Mouse (Mus musculus) hindbrain, embryonic 16.5 days (tissue): Measurements from ENCODE around the gene Nop9. TPM values are rescaled to one million over a fixed set of nuclear protein-coding genes. Genes with fewer than 3 reads are reported as not detected.

ENCODE experiments used
- ATAC-seq: fragments of 200-750 bp; cut with Nextera tagmentation; 2 replicates; pipeline ENCODE4 v1.8.0; 2017; ENCODE audit warnings: moderate TSS enrichment, moderate library complexity
- H3K27ac ChIP-seq: fragments of 300-500 bp; sonication (generic); 2 replicates; pipeline ENCODE4 v1.5.1; 2014; ENCODE audit warnings: low read depth, mild to moderate bottlenecking, control low read depth, low read length, moderate library complexity
- H3K27me3 ChIP-seq: fragments of 300-500 bp; sonication (generic); replicated peaks from 2 replicates; pipeline ENCODE4 v1.6.1; 2014; ENCODE audit warnings: low read length; ENCODE audit not compliant: control insufficient read depth, insufficient read depth
- H3K36me3 ChIP-seq: fragments of 300-500 bp; sonication (generic); 2 replicates; pipeline ENCODE4 v1.6.1; 2014; ENCODE audit warnings: mild to moderate bottlenecking, low read length, moderate library complexity, mixed read lengths; ENCODE audit not compliant: control insufficient read depth, insufficient read depth
- H3K4me1 ChIP-seq: fragments of 300-500 bp; sonication (generic); 2 replicates; pipeline ENCODE4 v1.6.1; 2014; ENCODE audit warnings: low read depth, low read length; ENCODE audit not compliant: control insufficient read depth, insufficient read depth
- H3K4me2 ChIP-seq: fragments of 300-500 bp; sonication (generic); 2 replicates; pipeline ENCODE4 v1.6.1; 2014; ENCODE audit warnings: mild to moderate bottlenecking, low read length, control low read depth, moderate library complexity
- H3K4me3 ChIP-seq: fragments of 300-500 bp; sonication (generic); 2 replicates; pipeline ENCODE4 v1.5.1; 2014; ENCODE audit warnings: mild to moderate bottlenecking, low read length, control low read depth, moderate library complexity
- H3K9ac ChIP-seq: fragments of 300-500 bp; sonication (generic); 2 replicates; pipeline ENCODE4 v1.6.1; 2014; ENCODE audit warnings: low read depth, mild to moderate bottlenecking, control low read depth, low read length, moderate library complexity
- H3K9me3 ChIP-seq: fragments of 300-500 bp; sonication (generic); 2 replicates; pipeline ENCODE4 v1.6.1; 2014; ENCODE audit warnings: mild to moderate bottlenecking, low read length, moderate library complexity; ENCODE audit not compliant: control insufficient read depth
- WGBS: fragments of 180-500 bp; shearing (Covaris S2); extraction: QIAGEN DNeasy Blood & Tissue Kit; methylation state at CpG from one replicate; pipeline ENCODE4 v1.1.7; 2014; 5-methylcytosine and 5-hydroxymethylcytosine counted together
- polyA plus RNA-seq: library from polyadenylated mRNA; unstranded; fragments of >200 nt; fragmentation: Nextera tagmentation; extraction: Ambion mirVana; gene quantifications from 2 replicates; pipeline ENCODE4 v1.2.1, GENCODE M21; 2015

Gene Nop9
- polyA plus RNA-seq, 1 experiment from 2014 or later = 27.1 TPM

- H3K4me2 ChIP-seq = no peak overlapping the region
Observed at GRCm38 (mm10) chr14:55787731-55788130, 42.2 kb downstream of the Nop9 start.

GRCm38 (mm10) chr14:55788256-55789050 lies 43.0 kb downstream of the Nop9 start, which contains the start of gene Ripk3:
Ripk3 (minus strand) TSS chr14:55788865.
- Histone ChIP-seq H3K27me3 (peaks cover 55% of the 10 kb centered on the region), H3K27ac (no peak within 1 kb of the TSS), H3K9ac (no peak within 1 kb of the TSS; the same call in 1 of the 2 replicates), H3K36me3 (no peaks in the 10 kb centered on the region), H3K4me1 (peaks cover 8% of the 10 kb centered on the region), H3K4me3 (peak within 1 kb of the TSS; percentile 10), H3K4me2 (peak within 1 kb of the TSS; percentile 52), H3K9me3 (no peaks in the 10 kb centered on the region)
- WGBS = 5% methylated on average over 40 of the region's 40 CpGs
- ATAC-seq = no peak

More at GRCm38 (mm10) chr14:55787731-55788130, 42.2 kb downstream of the Nop9 start:
- H3K27ac ChIP-seq = no peak overlapping the region
- peaks cover 10% of the 10 kb centered on the region for H3K4me1 ChIP-seq
- H3K9me3 ChIP-seq = no peaks in the 10 kb centered on the region
- 35% methylated on average over 11 of the region's 11 CpGs for WGBS
- H3K27me3 ChIP-seq = peaks cover 59% of the 10 kb centered on the region
- no peak for ATAC-seq
- H3K9ac ChIP-seq = no peak overlapping the region
- H3K36me3 ChIP-seq = no peaks in the 10 kb centered on the region
- H3K4me3 ChIP-seq = no peak overlapping the region

- no peak overlapping the region for H3K4me2 ChIP-seq
- H3K9ac ChIP-seq = no peak overlapping the region
- H3K27me3 ChIP-seq = peaks cover 15% of the 10 kb centered on the region
- ATAC-seq = no peak
- 81% methylated on average over 2 of the region's 2 CpGs for WGBS
- H3K4me3 ChIP-seq = no peak overlapping the region
- H3K36me3 ChIP-seq = no peaks in the 10 kb centered on the region
- H3K9me3 ChIP-seq = no peaks in the 10 kb centered on the region
- H3K27ac ChIP-seq = no peak overlapping the region
- no peaks in the 10 kb centered on the region for H3K4me1 ChIP-seq
Observed at GRCm38 (mm10) chr14:55793461-55793860, 48.0 kb downstream of the Nop9 start.

- H3K36me3 ChIP-seq = no peaks in the 10 kb centered on the region
- H3K4me2 ChIP-seq = no peak overlapping the region
- no peak overlapping the region for H3K9ac ChIP-seq
- whole genome bisulfite sequencing = 70% methylated on average over 2 of the region's 2 CpGs
- no peak for ATAC-seq
- no peaks in the 10 kb centered on the region for H3K9me3 ChIP-seq
- no peak overlapping the region for H3K27ac ChIP-seq
- H3K4me3 ChIP-seq = no peak overlapping the region
- H3K27me3 ChIP-seq = peaks cover 10% of the 10 kb centered on the region
- no peaks in the 10 kb centered on the region for H3K4me1 ChIP-seq
Observed at GRCm38 (mm10) chr14:55793946-55794345, 48.5 kb downstream of the Nop9 start.

GRCm38 (mm10) chr14:55795380-55796163 lies 50.1 kb downstream of the Nop9 start:
- Histone ChIP-seq H3K4me3 (no peak overlapping the region), H3K9ac (no peak overlapping the region), H3K4me1 (no peaks in the 10 kb centered on the region), H3K27ac (no peak overlapping the region), H3K27me3 (0 out of 2 replicates have a peak, but pooled peaks cover 3% of the 10 kb centered on the region), H3K9me3 (no peaks in the 10 kb centered on the region), H3K4me2 (no peak overlapping the region), H3K36me3 (no peaks in the 10 kb centered on the region)
- ATAC-seq = no peak
- 84% methylated on average over 14 of the region's 15 CpGs for WGBS

Other genes starting within 250 kb of the Nop9 start
- 10.2 and 11.7 TPM in 2 replicates for gene Cpne6, start 235.2 kb upstream of the Nop9 start, polyA plus RNA-seq
- 0.15 and 0.23 TPM in 2 replicates for gene Nrl, start 220.7 kb upstream of the Nop9 start, polyA plus RNA-seq
- gene Pck2, start 205.4 kb upstream of the Nop9 start, polyA plus RNA-seq = 29.3 and 32.4 TPM in 2 replicates
- gene Dcaf11, start 185.7 kb upstream of the Nop9 start, polyA plus RNA-seq = 110 and 127 TPM in 2 replicates
- gene A730061H03Rik, start 185.3 kb upstream of the Nop9 start, polyA plus RNA-seq = 0.89 and 1.4 TPM in 2 replicates
- 0.26 and 1.4 TPM in 2 replicates for gene Fitm1, start 170.1 kb upstream of the Nop9 start, polyA plus RNA-seq
- 223 and 230 TPM in 2 replicates for gene Psme1, start 167.6 kb upstream of the Nop9 start, polyA plus RNA-seq
- 49.4 and 64.2 TPM in 2 replicates for gene Emc9, start 160.4 kb upstream of the Nop9 start, polyA plus RNA-seq
- 170 and 173 TPM in 2 replicates for gene Psme2, start 154.6 kb upstream of the Nop9 start, polyA plus RNA-seq
- gene Rnf31, start 154.0 kb upstream of the Nop9 start, polyA plus RNA-seq = 18.2 and 20.3 TPM in 2 replicates
- 9.7 and 10.6 TPM in 2 replicates for gene Irf9, start 142.1 kb upstream of the Nop9 start, polyA plus RNA-seq
- gene Rec8, start 127.7 kb upstream of the Nop9 start, polyA plus RNA-seq = 16.8 and 20.2 TPM in 2 replicates
- 116 and 131 TPM in 2 replicates for gene Ipo4, start 109.7 kb upstream of the Nop9 start, polyA plus RNA-seq
- 1.5 and 1.6 TPM in 2 replicates for gene Gm49378, start 107.8 kb upstream of the Nop9 start, polyA plus RNA-seq
- gene Tm9sf1, start 101.9 kb upstream of the Nop9 start, polyA plus RNA-seq = 68.7 and 72.1 TPM in 2 replicates
- 0.32 and 0.53 TPM in 2 replicates for gene Tssk4, start 95.5 kb upstream of the Nop9 start, polyA plus RNA-seq
- 77.2 and 82.8 TPM in 2 replicates for gene Mdp1, start 85.2 kb upstream of the Nop9 start, polyA plus RNA-seq
- gene Gmpr2, start 73.8 kb upstream of the Nop9 start, polyA plus RNA-seq = 48.6 and 50.4 TPM in 2 replicates
- 567 and 599 TPM in 2 replicates for gene Nedd8, start 73.6 kb upstream of the Nop9 start, polyA plus RNA-seq
- gene Tinf2, start 63.9 kb upstream of the Nop9 start, polyA plus RNA-seq = 25.3 and 25.7 TPM in 2 replicates
- 0.20 and 0.41 TPM in 2 replicates for gene Tgm1, start 31.8 kb upstream of the Nop9 start, polyA plus RNA-seq
- 60.3 and 65.8 TPM in 2 replicates for gene Rabggta, start 23.4 kb upstream of the Nop9 start, polyA plus RNA-seq
- gene Dhrs1, start within 50 bp of the Nop9 start, polyA plus RNA-seq = 85.9 and 90.3 TPM in 2 replicates
- 0.17 and 0.63 TPM in 2 replicates for gene Cideb, start 12.8 kb downstream of the Nop9 start, polyA plus RNA-seq
- gene Ltb4r2, start 15.7 kb downstream of the Nop9 start, polyA plus RNA-seq = 0.47 and 0.66 TPM in 2 replicates
- 0.22 and 0.79 TPM in 2 replicates for gene Ltb4r1, start 20.3 kb downstream of the Nop9 start, polyA plus RNA-seq
- gene Adcy4, start 38.4 kb downstream of the Nop9 start, polyA plus RNA-seq = 3.5 and 5.1 TPM in 2 replicates
- 2.3 and 3.6 TPM in 2 replicates for gene Ripk3, start 43.2 kb downstream of the Nop9 start, polyA plus RNA-seq
- gene Nfatc4, start 77.5 kb downstream of the Nop9 start, polyA plus RNA-seq = 6.5 and 11.9 TPM in 2 replicates
- gene Nynrin, start 108.3 kb downstream of the Nop9 start, polyA plus RNA-seq = 8.4 and 13.7 TPM in 2 replicates
- gene Cbln3, start 138.7 kb downstream of the Nop9 start, polyA plus RNA-seq = 0.35 and 0.56 TPM in 2 replicates
- 9.1 and 11.4 TPM in 2 replicates for gene Khnyn, start 139.3 kb downstream of the Nop9 start, polyA plus RNA-seq
- 163 and 175 TPM in 2 replicates for gene Sdr39u1, start 154.6 kb downstream of the Nop9 start, polyA plus RNA-seq
- gene Cma1, start 199.0 kb downstream of the Nop9 start, polyA plus RNA-seq = 2.2 TPM in 1 of 2 replicates, not detected in the other
- gene Cma2, start 205.3 kb downstream of the Nop9 start, polyA plus RNA-seq = not detected in 2 replicates